Mouse (Mus musculus) heart, adult 2 months (tissue): ENCODE measurements around the gene Lats2. TPM values are rescaled to one million over a fixed set of nuclear protein-coding genes. Genes with fewer than 3 reads are reported as not detected.

Experiments
- DNase-seq, 2 experiments: peaks; one replicate each; pipeline ENCODE4 v3.0.0; 2021
- H3K27ac ChIP-seq: fragments of 200-600 bp; 2 replicates; pipeline ENCODE4 v1.8.1; 2022
- H3K27me3 ChIP-seq: fragments of 200-500 bp; 2 replicates; pipeline ENCODE4 v1.6.1; 2012; ENCODE audit warnings: mild to moderate bottlenecking, low read length, inconsistent platforms, mixed read lengths; ENCODE audit not compliant: control insufficient read depth, insufficient read depth
- H3K36me3 ChIP-seq: fragments of 200-500 bp; 2 replicates; pipeline ENCODE4 v1.6.1; 2012; ENCODE audit warnings: low read length, inconsistent platforms; ENCODE audit not compliant: control insufficient read depth, insufficient read depth
- H3K4me1 ChIP-seq: fragments of 200-500 bp; 2 replicates; pipeline ENCODE4 v1.6.1; 2011; ENCODE audit warnings: low read length; ENCODE audit not compliant: control insufficient read depth, insufficient read depth
- H3K4me3 ChIP-seq: fragments of 200-600 bp; 2 replicates; pipeline ENCODE4 v1.8.1; 2022
- H3K79me2 ChIP-seq: fragments of 200-500 bp; replicated peaks from 2 replicates; pipeline ENCODE4 v1.6.1; 2012; ENCODE audit warnings: mild to moderate bottlenecking, inconsistent platforms, low read length, moderate library complexity, mixed read lengths; ENCODE audit not compliant: control insufficient read depth, insufficient read depth
- H3K9ac ChIP-seq: fragments of 200-500 bp; 2 replicates; pipeline ENCODE4 v1.6.1; 2012; ENCODE audit warnings: low read depth, mild to moderate bottlenecking, control low read depth, inconsistent platforms, low read length, mixed read lengths
- CTCF ChIP-seq: fragments of 200-600 bp; IDR thresholded peaks from 2 replicates; pipeline ENCODE4 v1.8.1; 2022; ENCODE audit warnings: antibody characterized with exemption, mild to moderate bottlenecking, moderate library complexity
- EP300 ChIP-seq: fragments of 200-500 bp; IDR thresholded peaks from 2 replicates; pipeline ENCODE4 v1.6.1; 2011; ENCODE audit warnings: low read depth, low read length, control low read depth; ENCODE audit not compliant: insufficient read depth
- POLR2A ChIP-seq: fragments of 200-500 bp; IDR thresholded peaks from 2 replicates; pipeline ENCODE4 v1.6.1; 2011; ENCODE audit warnings: mild to moderate bottlenecking, low read depth, low read length, control low read depth; ENCODE audit not compliant: insufficient read depth
- WGBS: fragments of 180-500 bp; shearing (Covaris S2); methylation state at CpG from one replicate; pipeline ENCODE4 v1.1.7; 2018; 5-methylcytosine and 5-hydroxymethylcytosine counted together
- intact Hi-C: fragments of 180-260 bp; cut with DNase I; formaldehyde crosslinking; loops from one replicate; pipeline ENCODE4 v1.15.1; 2025
- long read RNA-seq: library from polyadenylated mRNA; stranded (forward); transcript quantifications from one replicate; pipeline ENCODE4 v2.0.0, GENCODE M21; 2021
- polyA plus RNA-seq: library from polyadenylated mRNA; depleted of rRNA; stranded (reverse); fragments of >200 nt; gene quantifications from 2 replicates; pipeline ENCODE4 v1.2.3, GENCODE M21; 2012; rRNA removed
- total RNA-seq, 2 experiments: library from RNA; stranded (reverse); gene quantifications; 2 replicates each; pipeline ENCODE4 v1.2.3; 2021

Lats2 gene
- total RNA-seq (10 to 100 TPM; 30.1 to 31.2 TPM), polyA plus RNA-seq (18.6 and 22.8 TPM in 2 replicates)
- long read RNA-seq, full-length matches to known transcripts, result 22 of 46 reads
- long read RNA-seq, partial matches to known transcripts, result 22 of 46 reads
- long read RNA-seq, other reads (novel, unspliced or antisense), result 2 of 46 reads

GRCm38 (mm10) chr14:57758237-57758636 lies at the start of gene Lats2:
Gene Lats2, minus strand, starts transcription at chr14:57758388.
- H3K79me2 ChIP-seq, result no peaks in the 10 kb centered on the region
- DNase-seq, result peak in 1 of 2 experiments; percentile 11
- TF ChIP-seq EP300 (no peak), POLR2A (no peak), CTCF (no peak)
- H3K9ac ChIP-seq, result no peak within 1 kb of the TSS
- intact Hi-C loops, result no loop called here
- no peak within 1 kb of the TSS for H3K27ac ChIP-seq
- peaks cover 1% of the 10 kb centered on the region; the same call in 1 of the 2 replicates for H3K4me1 ChIP-seq
- H3K4me3 ChIP-seq, result no peak within 1 kb of the TSS
- WGBS, result 81% methylated on average over 4 of the region's 4 CpGs
- H3K27me3 ChIP-seq, result no peaks in the 10 kb centered on the region
- H3K36me3 ChIP-seq, result no peaks in the 10 kb centered on the region

DNA sequence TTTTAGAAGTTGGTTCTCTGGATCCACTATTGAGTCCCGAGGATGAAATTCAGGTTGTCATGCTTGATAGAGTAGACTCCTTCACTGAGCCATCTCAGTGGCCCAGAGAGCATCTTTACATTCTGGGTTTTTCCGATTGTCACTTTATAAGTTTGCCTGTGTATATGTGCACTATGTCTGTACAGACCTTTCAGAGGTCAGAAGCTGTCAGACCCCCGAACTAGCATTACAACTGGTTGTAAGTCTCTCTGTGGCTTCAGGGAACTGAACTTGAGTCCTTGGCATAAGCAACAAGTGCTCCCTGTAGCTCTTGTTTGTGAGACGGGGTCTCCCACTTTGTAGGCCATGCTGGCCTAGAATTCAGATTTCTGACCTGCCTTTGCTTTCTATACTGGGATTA lies 45.5 kb upstream of the Lats2 start:
- H3K27ac ChIP-seq, result no peak overlapping the region
- H3K4me1 ChIP-seq, result peaks cover 6% of the 10 kb centered on the region
- peaks cover 19% of the 10 kb centered on the region for H3K36me3 ChIP-seq
- H3K9ac ChIP-seq, result no peak overlapping the region
- no peaks in the 10 kb centered on the region for H3K27me3 ChIP-seq
- intact Hi-C loops, result no loop called here
- no peak for DNase-seq
- TF ChIP-seq CTCF, result no peak
- no peak for TF ChIP-seq EP300
- no peak for TF ChIP-seq POLR2A
- no peak overlapping the region for H3K4me3 ChIP-seq
- H3K79me2 ChIP-seq, result peaks cover 3% of the 10 kb centered on the region; the same call in 1 of the 2 replicates
- 86% methylated on average over 4 of the region's 4 CpGs for WGBS

- H3K9ac ChIP-seq, result peak within 1 kb of the TSS; percentile 96
- peak within 1 kb of the TSS; percentile 83 for H3K27ac ChIP-seq
- H3K79me2 ChIP-seq, result peaks cover 3% of the 10 kb centered on the region; the same call in 1 of the 2 replicates
- no peaks in the 10 kb centered on the region for H3K27me3 ChIP-seq
- H3K4me3 ChIP-seq, result peak within 1 kb of the TSS; percentile 94
- DNase-seq, result peak; percentile 96 to 98
- intact Hi-C loops, result loop anchor here (1.0 to 10.0 kb wide), 5 partner anchors 29 to 199 kb away; partner anchors contain the start of genes Gm49361, Mrpl57 and Ska3
- H3K36me3 ChIP-seq, result peaks cover 17% of the 10 kb centered on the region
- WGBS, result under 1% methylated on average over 99 of the region's 99 CpGs
- no peak for TF ChIP-seq CTCF
- TF ChIP-seq POLR2A, result peak; percentile 44
- TF ChIP-seq EP300, result peak; percentile 44; the same call in 1 of the 2 replicates
- H3K4me1 ChIP-seq, result peaks cover 6% of the 10 kb centered on the region
These were observed 40.1 kb upstream of the Lats2 start, which contains the start of gene Sap18 for GRCm38 (mm10) chr14:57797991-57798931. Gene Sap18, plus strand, starts transcription at chr14:57798180.

DNA sequence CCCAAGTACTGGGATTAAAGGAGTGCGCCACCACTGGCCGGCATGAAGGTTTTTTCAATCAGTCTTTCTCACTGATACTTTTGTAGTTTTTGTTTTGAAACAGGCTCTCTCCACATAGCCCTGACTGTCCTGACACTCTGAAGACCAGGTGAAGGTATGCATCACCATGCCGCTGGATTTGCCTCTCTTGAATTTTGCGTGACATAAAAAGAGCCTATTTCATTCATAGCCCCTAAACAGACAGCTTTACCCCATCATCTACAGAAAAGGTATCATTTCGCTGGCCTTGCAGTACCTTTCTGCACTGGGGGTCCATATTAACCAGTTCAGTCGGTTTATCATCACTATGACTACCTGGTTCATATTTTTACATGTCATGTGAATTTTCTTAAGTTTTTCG lies 39.4 kb upstream of the Lats2 start:
- peak overlapping the region; percentile 94 for H3K4me3 ChIP-seq
- intact Hi-C loops, result loop anchor here (10.0 kb wide), 1 partner anchor 113 kb away; no protein-coding TSS in a partner anchor
- TF ChIP-seq POLR2A (no peak), CTCF (0 out of 2 replicates have a peak, but pooled peaks have one; percentile 9), EP300 (no peak)
- peak overlapping the region; percentile 81 for H3K27ac ChIP-seq
- peaks cover 6% of the 10 kb centered on the region for H3K4me1 ChIP-seq
- H3K79me2 ChIP-seq, result peaks cover 3% of the 10 kb centered on the region; the same call in 1 of the 2 replicates
- peaks cover 17% of the 10 kb centered on the region for H3K36me3 ChIP-seq
- WGBS, result 11% methylated on average over 7 of the region's 7 CpGs
- peak overlapping the region; percentile 26; the same call in 1 of the 2 replicates for H3K9ac ChIP-seq
- DNase-seq, result peak; percentile 13 to 28
- no peaks in the 10 kb centered on the region for H3K27me3 ChIP-seq

DNA sequence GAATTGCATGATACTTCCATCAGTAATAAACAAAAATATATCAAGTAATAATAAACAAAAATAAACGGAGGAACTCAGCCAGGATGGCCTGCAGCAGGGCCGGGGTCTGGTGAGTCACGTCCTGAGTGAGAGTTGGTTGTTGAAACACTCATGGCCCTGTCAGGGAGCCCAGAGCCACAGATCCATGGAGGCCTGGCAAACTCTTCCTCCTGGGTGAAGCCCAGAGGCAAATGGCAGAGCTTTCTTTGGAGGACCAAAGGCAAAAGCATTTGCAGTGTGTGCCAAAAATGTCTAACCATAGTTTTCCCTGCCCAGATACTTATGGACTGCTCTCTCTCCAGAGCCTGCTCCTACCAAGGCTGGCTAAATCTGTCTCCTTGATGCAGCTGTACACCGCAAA lies 33.0 kb upstream of the Lats2 start:
- 59% methylated on average over 4 of the region's 4 CpGs for WGBS
- intact Hi-C loops, result loop anchor here (10.0 kb wide), 1 partner anchor 106 kb away; no protein-coding TSS in a partner anchor
- TF ChIP-seq CTCF (no peak), POLR2A (no peak), EP300 (no peak)
- Histone ChIP-seq H3K79me2 (no peaks in the 10 kb centered on the region), H3K4me1 (no peaks in the 10 kb centered on the region), H3K27ac (no peak overlapping the region), H3K9ac (no peak overlapping the region), H3K27me3 (no peaks in the 10 kb centered on the region), H3K4me3 (no peak overlapping the region), H3K36me3 (no peaks in the 10 kb centered on the region)
- no peak for DNase-seq
